Mouse (Mus musculus): ENCODE data around the gene Sdha. TPM values are rescaled to one million over a fixed set of nuclear protein-coding genes. Genes with fewer than 3 reads are reported as not detected.

The Sdha gene
- polyA plus RNA-seq, 1 experiment from 2014 or later: 231 TPM

GRCm38 (mm10) chr13:74350435-74350906, 391 bp upstream of the Sdha start:
- Histone ChIP-seq H3K27ac (replicated peaks) (peak overlapping the region; percentile 89), H3K9ac (peak overlapping the region; percentile 89), H3K9me3 (no peaks in the 10 kb centered on the region), H3K4me1 (replicated peaks) (peaks cover 25% of the 10 kb centered on the region), H3K4me2 (peak overlapping the region; percentile 71), H3K4me3 (peak overlapping the region; percentile 97), H3K36me3 (peaks cover 7% of the 10 kb centered on the region; the same call in 1 of the 2 replicates), H3K27me3 (no peaks in the 10 kb centered on the region)
- no peak; the same call in 1 of the 2 replicates for ATAC-seq (ENCODE audit: low FRiP score, low read depth)
- WGBS: 1% methylated on average over 15 of the region's 15 CpGs

GRCm38 (mm10) chr13:74341036-74341435, 9.0 kb downstream of the Sdha start:
- no peak overlapping the region for H3K27ac ChIP-seq (replicated peaks)
- peak; percentile 61; the same call in 1 of the 2 replicates for ATAC-seq (ENCODE audit: low FRiP score, low read depth)

GRCm38 (mm10) chr13:74329321-74329720, 20.8 kb downstream of the Sdha start:
- no peak for ATAC-seq (ENCODE audit: low FRiP score, low read depth)
- Histone ChIP-seq H3K4me3 (no peak overlapping the region), H3K4me1 (replicated peaks) (no peaks in the 10 kb centered on the region), H3K27me3 (no peaks in the 10 kb centered on the region), H3K4me2 (no peak overlapping the region), H3K9me3 (no peaks in the 10 kb centered on the region), H3K9ac (no peak overlapping the region), H3K27ac (replicated peaks) (no peak overlapping the region), H3K36me3 (peaks cover 75% of the 10 kb centered on the region)

More at GRCm38 (mm10) chr13:74341036-74341435, 9.0 kb downstream of the Sdha start:
- Histone ChIP-seq H3K9me3 (no peaks in the 10 kb centered on the region), H3K27me3 (no peaks in the 10 kb centered on the region), H3K4me3 (no peak overlapping the region), H3K9ac (no peak overlapping the region), H3K4me2 (no peak overlapping the region), H3K4me1 (replicated peaks) (no peaks in the 10 kb centered on the region), H3K36me3 (peaks cover 73% of the 10 kb centered on the region)
- 48% methylated on average over 3 of the region's 3 CpGs for WGBS

- Histone ChIP-seq H3K27ac (replicated peaks) (peak within 1 kb of the TSS; percentile 69), H3K4me1 (replicated peaks) (peaks cover 13% of the 10 kb centered on the region), H3K9ac (peak within 1 kb of the TSS; percentile 88), H3K36me3 (peaks cover 26% of the 10 kb centered on the region), H3K9me3 (no peaks in the 10 kb centered on the region), H3K4me3 (peak within 1 kb of the TSS; percentile 78), H3K4me2 (peak within 1 kb of the TSS; percentile 72), H3K27me3 (no peaks in the 10 kb centered on the region)
- WGBS: under 1% methylated on average over 36 of the region's 36 CpGs
- peak; percentile 99 for ATAC-seq (ENCODE audit: low FRiP score, low read depth)
These were observed 32.8 kb downstream of the Sdha start, which contains the start of gene Pdcd6 for GRCm38 (mm10) chr13:74317170-74317849. TSS of gene Pdcd6 (minus strand) at chr13:74317580.

- Histone ChIP-seq H3K4me3 (peak overlapping the region; percentile 78), H3K9ac (peak overlapping the region; percentile 88), H3K36me3 (peaks cover 20% of the 10 kb centered on the region), H3K4me2 (peak overlapping the region; percentile 72), H3K4me1 (replicated peaks) (peaks cover 13% of the 10 kb centered on the region), H3K9me3 (no peaks in the 10 kb centered on the region), H3K27me3 (no peaks in the 10 kb centered on the region), H3K27ac (replicated peaks) (peak overlapping the region; percentile 69)
- no peak for ATAC-seq (ENCODE audit: low FRiP score, low read depth)
- WGBS: 4% methylated on average over 15 of the region's 15 CpGs
These were observed 33.3 kb downstream of the Sdha start for GRCm38 (mm10) chr13:74316789-74317169.

GRCm38 (mm10) chr13:74316386-74316785, 33.7 kb downstream of the Sdha start:
- no peak for ATAC-seq (ENCODE audit: low FRiP score, low read depth)
- WGBS: 30% methylated on average over 4 of the region's 4 CpGs
- peaks cover 16% of the 10 kb centered on the region for H3K36me3 ChIP-seq
- H3K9me3 ChIP-seq: no peaks in the 10 kb centered on the region
- H3K9ac ChIP-seq: peak overlapping the region; percentile 88
- H3K27ac ChIP-seq (replicated peaks): peak overlapping the region; percentile 69
- peak overlapping the region; percentile 72 for H3K4me2 ChIP-seq
- H3K4me3 ChIP-seq: peak overlapping the region; percentile 78
- peaks cover 13% of the 10 kb centered on the region for H3K4me1 ChIP-seq (replicated peaks)
- H3K27me3 ChIP-seq: no peaks in the 10 kb centered on the region

- no peak overlapping the region for H3K4me3 ChIP-seq
- H3K36me3 ChIP-seq: peaks cover 20% of the 10 kb centered on the region
- no peak overlapping the region for H3K27ac ChIP-seq (replicated peaks)
- peaks cover 13% of the 10 kb centered on the region for H3K4me1 ChIP-seq (replicated peaks)
- H3K27me3 ChIP-seq: no peaks in the 10 kb centered on the region
- H3K9me3 ChIP-seq: no peaks in the 10 kb centered on the region
- ATAC-seq (ENCODE audit: low FRiP score, low read depth): no peak
- WGBS: 97% methylated on average over 3 of the region's 3 CpGs
- H3K9ac ChIP-seq: no peak overlapping the region
- no peak overlapping the region for H3K4me2 ChIP-seq
These were observed 35.5 kb downstream of the Sdha start for GRCm38 (mm10) chr13:74314616-74315015.

- no peaks in the 10 kb centered on the region for H3K27me3 ChIP-seq
- no peak overlapping the region for H3K27ac ChIP-seq (replicated peaks)
- H3K36me3 ChIP-seq: peaks cover 76% of the 10 kb centered on the region
- H3K4me1 ChIP-seq (replicated peaks): no peaks in the 10 kb centered on the region
- no peak overlapping the region for H3K9ac ChIP-seq
- H3K9me3 ChIP-seq: no peaks in the 10 kb centered on the region
- 94% methylated on average over 1 of the region's 1 CpGs for WGBS
- no peak overlapping the region for H3K4me2 ChIP-seq
- ATAC-seq (ENCODE audit: low FRiP score, low read depth): no peak
- no peak overlapping the region for H3K4me3 ChIP-seq
These were observed 44.3 kb downstream of the Sdha start for GRCm38 (mm10) chr13:74305780-74306179.

GRCm38 (mm10) chr13:74305380-74305779, 44.7 kb downstream of the Sdha start:
- Histone ChIP-seq H3K36me3 (peaks cover 72% of the 10 kb centered on the region), H3K27ac (replicated peaks) (no peak overlapping the region), H3K9me3 (no peaks in the 10 kb centered on the region), H3K4me1 (replicated peaks) (no peaks in the 10 kb centered on the region), H3K4me2 (no peak overlapping the region), H3K27me3 (no peaks in the 10 kb centered on the region), H3K9ac (no peak overlapping the region), H3K4me3 (no peak overlapping the region)
- 91% methylated on average over 6 of the region's 6 CpGs for WGBS
- no peak for ATAC-seq (ENCODE audit: low FRiP score, low read depth)

- no peak overlapping the region for H3K9ac ChIP-seq
- peaks cover 45% of the 10 kb centered on the region for H3K36me3 ChIP-seq
- H3K27ac ChIP-seq (replicated peaks): no peak overlapping the region
- H3K4me1 ChIP-seq (replicated peaks): no peaks in the 10 kb centered on the region
- 86% methylated on average over 10 of the region's 10 CpGs for WGBS
- H3K27me3 ChIP-seq: no peaks in the 10 kb centered on the region
- no peak overlapping the region for H3K4me2 ChIP-seq
- no peak overlapping the region for H3K4me3 ChIP-seq
- H3K9me3 ChIP-seq: no peaks in the 10 kb centered on the region
- 0 out of 2 replicates have a peak, but pooled peaks have one; percentile 2 for ATAC-seq (ENCODE audit: low FRiP score, low read depth)
These were observed 47.7 kb downstream of the Sdha start for GRCm38 (mm10) chr13:74302050-74303037.

GRCm38 (mm10) chr13:74301607-74301984, 48.5 kb downstream of the Sdha start:
- Histone ChIP-seq H3K9me3 (no peaks in the 10 kb centered on the region), H3K4me1 (replicated peaks) (no peaks in the 10 kb centered on the region), H3K9ac (no peak overlapping the region), H3K36me3 (peaks cover 38% of the 10 kb centered on the region), H3K27me3 (no peaks in the 10 kb centered on the region), H3K4me2 (no peak overlapping the region), H3K4me3 (no peak overlapping the region), H3K27ac (replicated peaks) (no peak overlapping the region)
- WGBS: 80% methylated on average over 6 of the region's 6 CpGs
- peak; percentile 65; the same call in 1 of the 2 replicates for ATAC-seq (ENCODE audit: low FRiP score, low read depth)

All from hindbrain, embryonic 15.5 days (tissue).